Mouse (Mus musculus) embryonic stem cell, embryonic (primary cell): Measurements from ENCODE around the gene Olfr1368.

ENCODE experiments used
- CTCF ChIA-PET, 4 experiments: fragments of 300-600 bp in 2 of 4; fragments of 350-600 bp in 2 of 4; sonication (Branson Sonifier 250); formaldehyde crosslinking; loops; one replicate each; lab custom pipeline; 2022; ENCODE audit warnings: inconsistent platforms in 2 of 4; lab: Charles Lee
- POLR2A ChIA-PET, 4 experiments: fragments of 300-600 bp in 2 of 4; fragments of 350-600 bp in 2 of 4; sonication (Branson Sonifier 250); formaldehyde crosslinking; loops; one replicate each; lab custom pipeline; 2022; ENCODE audit warnings: antibody characterized with exemption in 4 of 4, inconsistent platforms in 1 of 4; lab: Charles Lee

The Olfr1368 gene

GRCm38 (mm10) chr13:21170431-21171155, 24.9 kb upstream of the Olfr1368 start:
- ChIA-PET CTCF (interaction anchor here in 1 of 4 experiments (0.7 kb wide), 1 partner anchor 29 kb away, joined by 3 read pairs; no protein-coding TSS in a partner anchor), POLR2A (interaction anchor here in 3 of 4 experiments (0.6 to 3.9 kb wide), 13 partner anchors 8 to 616 kb away, joined by 3 to 25 read pairs (median 5); partner anchors contain the start of genes Trim27 (in 2 of the 3), Hist1h2an (in 1 of the 3), Hist1h2bp (in 1 of the 3) and Hist1h4k (in 1 of the 3))

- POLR2A ChIA-PET = interaction anchor here in 3 of 4 experiments (0.6 to 3.9 kb wide), 13 partner anchors 9 to 1303 kb away, joined by 3 to 25 read pairs (median 4); partner anchors contain the start of genes Trim27 (in 3 of the 3), Hist1h2an (in 1 of the 3), Hist1h2bp (in 1 of the 3) and Hist1h4k (in 1 of the 3)
- CTCF ChIA-PET = interaction anchor here in 1 of 4 experiments (0.7 kb wide), 1 partner anchor 30 kb away, joined by 3 read pairs; no protein-coding TSS in a partner anchor
Observed at GRCm38 (mm10) chr13:21169657-21170430, 24.2 kb upstream of the Olfr1368 start.

GRCm38 (mm10) chr13:21169121-21169656, 23.5 kb upstream of the Olfr1368 start:
- POLR2A ChIA-PET = interaction anchor here in 3 of 4 experiments (0.6 to 3.9 kb wide), 15 partner anchors 8 to 1304 kb away, joined by 3 to 25 read pairs (median 4); partner anchors contain the start of genes Trim27 (in 3 of the 3), Hist1h2an (in 1 of the 3), Hist1h2bp (in 1 of the 3) and Hist1h4k (in 1 of the 3)
- CTCF ChIA-PET = interaction anchor here in 1 of 4 experiments (1.8 kb wide), 1 partner anchor 65 kb away, joined by 9 read pairs; no protein-coding TSS in a partner anchor

- CTCF ChIA-PET = interaction anchor here in 3 of 4 experiments (0.7 to 1.8 kb wide), 5 partner anchors 10 to 750 kb away, joined by 3 to 9 read pairs (median 3); no protein-coding TSS in a partner anchor
- POLR2A ChIA-PET = interaction anchor here (0.5 to 3.9 kb wide), 12 partner anchors 10 to 552 kb away, joined by 3 to 25 read pairs (median 4); partner anchors contain the start of genes Trim27 (in 2 of the 4) and Pgbd1 (in 1 of the 4)
Observed at GRCm38 (mm10) chr13:21168371-21169011, 22.8 kb upstream of the Olfr1368 start.

- ChIA-PET CTCF (interaction anchor here (0.6 to 1.8 kb wide), 7 partner anchors 9 to 751 kb away, joined by 3 to 9 read pairs (median 3); no protein-coding TSS in a partner anchor), POLR2A (interaction anchor here (0.6 to 3.9 kb wide), 17 partner anchors 9 to 694 kb away, joined by 3 to 25 read pairs (median 3); partner anchors contain the start of genes Trim27 (in 2 of the 4), Hist1h3h (in 1 of the 4) and Pgbd1 (in 1 of the 4))
Observed at GRCm38 (mm10) chr13:21167910-21168300, 22.2 kb upstream of the Olfr1368 start.

- ChIA-PET POLR2A (interaction anchor here (0.6 to 3.9 kb wide), 20 partner anchors 8 to 695 kb away, joined by 3 to 25 read pairs (median 3); partner anchors contain the start of genes Trim27 (in 2 of the 4), Hist1h3h (in 1 of the 4) and Pgbd1 (in 1 of the 4)), CTCF (interaction anchor here (0.6 to 1.8 kb wide), 7 partner anchors 8 to 137 kb away, joined by 3 to 9 read pairs (median 3); no protein-coding TSS in a partner anchor)
Observed at GRCm38 (mm10) chr13:21166936-21167909, 21.6 kb upstream of the Olfr1368 start.

GRCm38 (mm10) chr13:21162591-21162990, 16.9 kb upstream of the Olfr1368 start:
- POLR2A ChIA-PET = interaction anchor here in 3 of 4 experiments (0.6 to 1.2 kb wide), 3 partner anchors 17 to 618 kb away, joined by 4 read pairs; partner anchors contain the start of gene Hist1h1b (in 1 of the 3)
- CTCF ChIA-PET = no interaction called here

GRCm38 (mm10) chr13:21161591-21161990, 15.9 kb upstream of the Olfr1368 start:
- ChIA-PET CTCF (interaction anchor here in 1 of 4 experiments (1.4 kb wide), 1 partner anchor 72 kb away, joined by 4 read pairs; no protein-coding TSS in a partner anchor), POLR2A (interaction anchor here in 3 of 4 experiments (0.7 to 1.8 kb wide), 12 partner anchors 8 to 589 kb away, joined by 3 to 8 read pairs (median 3); partner anchors contain the start of gene Trim27 (in 2 of the 3))

- ChIA-PET POLR2A (interaction anchor here in 3 of 4 experiments (0.6 to 1.8 kb wide), 16 partner anchors 9 to 590 kb away, joined by 3 to 8 read pairs (median 3); partner anchors contain the start of gene Trim27 (in 2 of the 3)), CTCF (interaction anchor here in 2 of 4 experiments (0.6 to 1.4 kb wide), 3 partner anchors 73 to 778 kb away, joined by 3 to 4 read pairs (median 3); no protein-coding TSS in a partner anchor)
Observed at GRCm38 (mm10) chr13:21160657-21161590, 15.3 kb upstream of the Olfr1368 start.

- CTCF ChIA-PET = interaction anchor here in 1 of 4 experiments (0.9 to 1.4 kb wide), 2 partner anchors 74 to 222 kb away, joined by 3 to 4 read pairs; no protein-coding TSS in a partner anchor
- POLR2A ChIA-PET = interaction anchor here in 3 of 4 experiments (0.6 to 1.8 kb wide), 6 partner anchors 10 to 590 kb away, joined by 3 to 12 read pairs (median 4); partner anchors contain the start of gene Trim27 (in 2 of the 3)
Observed at GRCm38 (mm10) chr13:21160041-21160511, 14.4 kb upstream of the Olfr1368 start.

- POLR2A ChIA-PET = interaction anchor here (0.6 to 1.6 kb wide), 6 partner anchors 9 to 733 kb away, joined by 3 to 6 read pairs (median 3); partner anchors contain the start of gene Trim27 (in 1 of the 4)
- CTCF ChIA-PET = interaction anchor here (0.6 to 1.5 kb wide), 21 partner anchors 8 to 862 kb away, joined by 3 to 6 read pairs (median 3); partner anchors contain the start of gene Trim27 (in 2 of the 4)
Observed at GRCm38 (mm10) chr13:21159475-21159819, 13.8 kb upstream of the Olfr1368 start.

- POLR2A ChIA-PET = interaction anchor here (0.6 to 1.6 kb wide), 8 partner anchors 9 to 733 kb away, joined by 3 to 6 read pairs (median 3); no protein-coding TSS in a partner anchor
- CTCF ChIA-PET = interaction anchor here (0.6 to 1.5 kb wide), 29 partner anchors 8 to 861 kb away, joined by 3 to 6 read pairs (median 3); partner anchors contain the start of genes Trim27 (in 2 of the 4) and Olfr1367 (in 1 of the 4)
Observed at GRCm38 (mm10) chr13:21158785-21159474, 13.3 kb upstream of the Olfr1368 start.

GRCm38 (mm10) chr13:21158071-21158470, 12.4 kb upstream of the Olfr1368 start:
- ChIA-PET CTCF (interaction anchor here in 3 of 4 experiments (0.7 to 1.5 kb wide), 18 partner anchors 10 to 593 kb away, joined by 3 to 6 read pairs (median 3); partner anchors contain the start of genes Olfr1367 (in 1 of the 3) and Trim27 (in 1 of the 3)), POLR2A (interaction anchor here (0.7 to 1.6 kb wide), 5 partner anchors 9 to 42 kb away, joined by 3 to 6 read pairs (median 3); no protein-coding TSS in a partner anchor)
